Mouse (Mus musculus): ENCODE results near the gene Iqub.

The Iqub gene

DNA sequence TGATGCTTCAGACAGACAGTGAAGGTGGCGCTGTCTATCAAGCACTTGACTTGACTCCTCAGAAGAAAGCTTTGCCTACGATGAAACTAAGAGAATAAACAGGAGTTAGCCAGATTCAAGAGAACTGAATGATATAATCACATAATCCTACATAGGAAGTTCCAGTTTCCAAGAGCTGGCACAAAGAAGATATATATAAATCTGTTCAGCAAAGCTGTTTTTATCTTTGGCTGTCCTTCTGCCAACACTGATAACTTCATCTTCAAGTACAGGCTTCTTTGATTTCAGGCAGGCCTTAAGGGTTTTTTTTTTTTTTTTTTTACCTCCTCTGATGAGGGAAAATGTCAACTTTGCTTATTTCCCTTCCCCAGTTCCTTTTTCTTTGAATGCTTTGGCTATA lies 44.7 kb downstream of the Iqub start:
- DNase-seq, result no peak

DNA sequence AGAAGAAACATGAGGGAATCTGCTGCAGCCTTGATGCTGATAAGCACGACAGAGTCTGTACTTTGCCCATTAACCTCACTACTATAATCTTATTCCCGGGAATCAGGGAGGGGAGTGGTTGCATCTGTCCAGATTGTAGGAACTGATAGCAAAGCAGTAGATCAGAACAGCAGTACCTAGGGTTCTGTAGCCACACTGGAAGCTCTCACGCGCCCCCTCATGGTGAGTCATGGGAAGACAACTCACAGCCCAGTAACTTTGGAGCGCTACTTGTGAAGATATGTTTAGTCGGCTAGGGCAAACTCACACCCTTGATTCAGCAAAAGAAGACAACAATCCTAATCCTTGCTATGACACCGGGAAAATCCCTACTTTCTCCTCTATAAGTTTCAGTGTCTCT lies 58.8 kb downstream of the Iqub start:
- DNase-seq, result peak; percentile 63

DNA sequence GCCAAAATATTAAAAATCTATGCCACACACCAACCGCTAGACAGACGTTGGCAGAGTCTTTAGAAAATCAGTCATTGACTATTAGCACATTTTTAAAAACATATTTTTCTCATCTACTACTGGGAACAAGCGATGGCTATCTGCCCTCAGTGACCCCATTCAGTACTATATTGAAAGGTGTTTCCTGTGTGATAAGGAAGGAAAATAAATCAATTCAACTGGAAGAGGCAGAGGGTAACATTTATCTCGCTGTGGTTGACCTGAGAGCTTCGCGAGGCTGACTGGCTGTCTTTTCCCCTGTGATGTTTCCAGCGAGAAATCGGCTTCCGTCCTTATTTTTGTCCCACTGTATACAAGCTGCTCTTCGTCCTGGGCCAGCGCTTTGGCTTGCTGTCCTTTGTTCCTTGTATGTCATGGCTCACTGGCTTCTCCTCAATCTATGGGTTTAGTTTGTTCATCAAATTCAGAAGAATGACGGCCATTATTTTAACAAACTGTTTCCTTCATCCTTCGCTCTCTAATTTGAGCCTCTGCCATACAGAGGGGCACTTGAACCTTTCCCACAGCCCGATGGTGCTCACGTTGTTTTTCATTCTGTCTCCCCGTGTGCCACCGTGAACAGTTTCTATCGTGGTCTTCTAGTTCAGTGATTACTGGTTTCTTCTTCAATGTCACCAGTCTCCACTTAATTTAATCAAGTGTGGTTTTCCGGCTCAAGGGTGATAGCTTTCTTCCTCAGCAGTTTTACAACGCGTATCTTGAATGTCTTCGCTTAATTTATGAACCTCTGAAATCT lies 63.6 kb downstream of the Iqub start:
- no peak for DNase-seq

DNA sequence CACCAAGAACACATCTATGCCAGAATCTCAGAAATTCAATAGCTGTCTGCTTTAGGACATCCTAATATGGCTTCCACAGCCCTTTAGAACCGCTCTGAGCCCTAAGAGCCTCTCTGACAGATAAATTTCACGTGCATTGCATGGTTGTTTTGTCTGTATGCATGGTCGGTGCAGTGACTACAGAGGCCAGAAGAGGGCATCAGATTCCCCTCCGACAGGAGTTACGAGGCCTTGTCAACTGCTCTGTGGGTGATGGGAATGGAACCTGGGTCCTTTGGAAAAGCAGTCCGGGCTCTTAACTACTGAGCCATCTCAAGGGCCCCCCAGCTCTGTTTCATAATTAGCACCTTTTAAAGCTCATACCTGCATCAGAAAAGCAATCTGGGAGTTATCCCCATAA lies 64.6 kb downstream of the Iqub start:
- DNase-seq, result no peak

DNA sequence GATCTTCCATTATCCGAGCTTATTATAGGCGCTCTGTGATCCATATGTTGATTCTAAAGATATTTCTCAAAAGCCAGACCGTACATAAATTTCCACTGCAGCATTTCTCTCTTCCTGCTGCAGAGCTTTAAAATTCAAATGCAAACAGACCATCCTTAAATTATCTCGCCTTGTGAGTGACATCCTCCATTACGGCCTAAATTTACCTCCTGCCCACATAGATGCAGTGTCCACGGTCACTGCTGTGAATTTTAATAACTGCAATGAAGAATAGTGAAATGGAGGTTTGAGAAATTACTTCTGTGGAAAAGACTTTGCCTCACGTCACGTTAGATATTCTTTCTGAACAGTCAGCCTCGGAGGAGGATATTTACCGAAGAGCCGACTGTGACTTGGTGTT lies 98.8 kb downstream of the Iqub start:
- DNase-seq, result no peak

DNA sequence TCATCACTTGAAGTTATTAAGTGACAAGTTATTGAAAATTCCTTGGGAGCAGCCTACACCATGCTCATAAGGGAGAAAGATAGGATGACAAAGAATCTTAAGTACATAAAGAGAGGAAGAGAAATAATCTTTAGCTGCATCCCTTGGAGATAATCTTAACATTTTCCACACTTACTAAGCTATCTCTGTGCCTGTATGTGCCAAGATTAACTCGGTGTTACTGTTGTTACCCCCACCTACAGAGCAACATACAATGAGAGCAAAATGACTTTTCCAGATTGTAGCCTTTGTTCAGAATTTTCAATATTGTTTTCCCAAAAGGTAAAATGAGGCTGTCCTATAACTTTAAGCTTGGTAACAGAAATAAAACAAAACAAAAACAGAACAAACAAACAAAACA lies 99.4 kb downstream of the Iqub start:
- DNase-seq, result no peak

DNA sequence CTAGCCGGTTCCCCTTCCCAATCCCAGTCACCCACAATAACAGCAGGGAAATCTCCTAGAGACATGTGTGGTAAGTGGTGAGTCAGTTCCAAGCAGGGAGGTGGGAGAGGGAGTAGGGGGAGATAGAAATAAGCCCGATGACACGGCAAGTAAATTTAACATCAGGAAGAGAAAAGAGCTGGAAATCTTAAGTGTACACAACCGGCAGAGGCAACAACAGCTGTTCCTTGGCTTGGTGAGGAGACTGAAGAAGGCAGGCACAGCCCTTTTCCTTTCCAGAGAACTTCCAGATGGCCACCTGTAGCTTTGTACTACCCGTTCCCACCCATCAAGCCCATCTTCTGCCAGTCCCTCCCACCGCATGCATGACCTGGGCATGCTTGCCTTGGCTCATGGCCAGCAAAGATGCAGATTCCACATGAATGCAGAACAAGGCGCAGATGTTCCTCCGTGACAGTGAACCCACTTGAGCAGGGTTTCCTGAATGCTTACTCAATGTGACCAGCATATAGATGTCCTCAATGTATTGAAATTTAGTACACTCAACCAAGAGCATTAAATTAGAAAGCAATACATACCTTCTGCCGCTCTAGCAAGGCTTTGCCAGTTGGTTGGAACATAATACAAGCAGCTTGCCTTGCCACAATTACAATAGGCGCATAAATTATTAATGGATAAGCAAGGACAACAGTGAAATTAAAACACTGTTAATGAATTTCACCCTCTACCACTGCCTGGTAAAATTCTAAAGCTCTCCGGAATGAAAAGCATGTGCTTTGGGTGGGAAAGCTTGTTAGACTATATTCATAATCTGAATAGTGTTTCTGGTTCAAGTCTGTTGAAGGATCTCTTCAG lies 106.1 kb downstream of the Iqub start:
- no peak for DNase-seq

DNA sequence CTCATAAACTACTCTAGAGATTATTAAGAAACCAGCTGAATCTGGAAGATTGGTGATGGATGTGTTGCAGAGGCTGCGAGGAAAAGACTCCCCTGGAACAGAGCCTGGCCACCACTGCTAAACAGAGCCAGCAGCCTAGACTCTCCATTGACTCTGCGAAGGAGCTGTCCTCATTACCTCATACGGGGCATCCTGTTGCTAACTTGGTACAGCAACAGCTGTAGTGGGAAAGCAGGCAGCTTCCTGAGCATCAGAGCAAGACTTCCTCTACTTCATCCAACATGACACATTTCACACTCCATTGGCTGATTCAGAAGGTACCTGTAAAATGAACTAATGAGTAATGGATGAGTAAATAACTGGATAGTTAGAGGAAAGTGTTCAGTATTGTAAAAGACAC lies 107.1 kb downstream of the Iqub start:
- no peak for DNase-seq

DNA sequence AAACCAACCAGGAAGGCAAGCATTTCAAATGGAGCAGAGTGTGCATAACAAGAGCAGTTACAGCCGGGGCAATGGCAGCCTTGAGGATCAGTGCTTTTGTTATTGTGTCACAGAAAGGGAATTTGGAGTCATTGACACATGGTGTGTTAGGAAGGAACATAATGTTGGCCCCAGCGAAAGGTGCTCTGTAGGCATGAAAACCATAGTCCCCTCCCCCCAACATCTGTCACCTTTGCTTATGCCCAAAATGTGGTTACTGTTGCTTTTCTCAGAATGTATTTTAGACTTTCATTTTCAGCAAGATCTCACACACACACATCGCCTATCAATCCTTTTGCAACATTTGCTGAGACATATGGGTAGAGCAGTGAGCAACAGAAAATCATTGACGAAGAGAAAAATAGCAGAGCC lies 117.6 kb downstream of the Iqub start:
- DNase-seq, result no peak

All from lung, postnatal 14 days (tissue).